Mouse (Mus musculus) heart, postnatal 0 days (tissue): Measurements from ENCODE around the gene Igf2bp2.

Source experiments
- CTCF ChIP-seq: IDR thresholded peaks from 2 replicates; pipeline ENCODE4 v1.5.1; 2016; ENCODE audit warnings: antibody characterized with exemption, control low read depth, low read depth
- EP300 ChIP-seq: IDR thresholded peaks from 2 replicates; pipeline ENCODE4 v1.6.1; 2016; ENCODE audit warnings: antibody characterized with exemption, low read depth

DNA sequence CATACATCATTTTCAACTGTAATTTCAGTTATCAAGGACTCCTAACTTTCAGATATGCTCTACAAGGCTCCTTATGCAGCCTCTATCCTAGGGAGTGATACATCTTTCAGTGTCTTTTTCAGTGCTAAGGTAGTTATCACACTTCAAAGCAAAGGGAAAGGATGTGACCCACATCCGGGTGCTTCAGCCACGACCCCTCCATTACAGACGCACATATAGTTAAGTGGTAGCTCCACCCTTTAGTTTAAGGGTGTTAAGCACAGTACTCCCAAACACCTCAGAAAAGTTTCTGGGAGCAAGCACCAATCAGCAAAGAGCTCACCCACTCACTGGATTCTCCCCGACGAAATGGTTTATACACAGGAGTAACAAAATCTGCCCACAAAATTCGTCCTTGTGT is 88.0 kb downstream of the Igf2bp2 start:
- no peak for TF ChIP-seq EP300
- TF ChIP-seq CTCF = no peak
